Mouse (Mus musculus) right cerebral cortex, adult 18-20 months (tissue): Measurements from ENCODE around the gene Bub1b.

Experiments used
- DNase-seq: peaks from one replicate; pipeline ENCODE4 v3.0.0; 2022; ENCODE audit warnings: mixed read lengths

Gene Bub1b

GRCm38 (mm10) chr2:118667181-118667580 lies 69.2 kb downstream of the Bub1b start:
- DNase-seq: no peak

DNA sequence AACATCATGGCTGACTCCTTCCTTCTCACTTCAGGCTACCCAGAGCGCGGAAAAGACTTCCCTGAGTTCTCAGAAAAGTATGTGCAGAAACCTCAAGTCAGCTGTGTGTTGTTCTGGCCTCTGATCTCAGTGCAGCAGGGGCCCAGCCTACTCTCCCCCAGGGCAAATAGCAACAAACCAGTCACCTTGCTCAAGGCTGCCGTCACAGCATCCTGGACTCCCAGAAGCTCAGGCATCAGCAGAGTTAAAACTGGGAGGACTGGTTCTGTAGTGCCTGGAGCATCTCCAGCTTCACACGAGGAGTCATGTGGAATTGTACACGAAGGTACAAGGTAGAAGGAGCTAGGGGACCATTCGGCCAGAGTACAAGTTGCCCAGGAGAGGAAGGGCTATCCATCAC lies 71.2 kb downstream of the Bub1b start:
- no peak for DNase-seq

DNA sequence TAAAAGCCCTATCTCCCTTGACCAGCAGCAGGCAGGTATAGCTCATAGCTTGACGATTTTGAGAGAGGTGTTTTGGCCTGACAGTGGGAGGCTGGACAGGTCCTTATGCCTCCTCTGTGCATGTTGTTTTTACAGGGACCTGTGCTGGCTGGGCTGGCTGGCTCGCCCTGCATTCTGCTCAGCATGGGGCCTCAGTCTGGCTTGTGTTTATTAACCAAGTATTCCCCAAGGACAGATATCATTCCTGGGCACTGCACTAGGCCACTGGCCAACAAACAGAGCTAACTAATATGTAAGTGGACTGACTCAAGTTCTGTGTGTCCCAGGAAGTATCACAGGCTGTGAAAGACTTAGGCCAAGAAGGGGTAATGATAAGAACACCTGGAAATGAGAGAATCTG lies 71.8 kb downstream of the Bub1b start:
- DNase-seq: no peak

DNA sequence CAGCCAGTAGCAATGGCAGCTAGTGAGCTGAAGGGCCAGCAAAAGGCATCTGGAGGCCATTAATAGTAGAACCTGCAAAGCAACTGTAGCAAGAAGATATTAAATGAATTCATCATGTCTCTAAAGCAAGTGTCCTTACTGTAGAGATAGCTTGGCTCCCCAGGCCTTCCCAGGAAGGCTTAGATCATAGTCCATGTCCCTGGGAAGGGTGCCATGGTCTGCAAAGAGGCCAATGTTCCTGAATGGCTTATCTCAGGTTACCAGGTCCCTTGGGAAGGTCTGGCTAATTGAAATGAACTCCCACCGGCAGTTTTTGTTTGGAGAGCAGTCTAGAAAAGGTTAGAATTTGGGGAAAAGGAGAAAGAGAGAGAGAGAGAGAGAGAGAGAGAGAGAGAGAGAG lies 73.7 kb downstream of the Bub1b start:
- no peak for DNase-seq

- no peak for DNase-seq
Observed at GRCm38 (mm10) chr2:118673686-118674465, 75.9 kb downstream of the Bub1b start.

GRCm38 (mm10) chr2:118674500-118674899 lies 76.5 kb downstream of the Bub1b start:
- DNase-seq: no peak

GRCm38 (mm10) chr2:118676839-118677741 lies 79.1 kb downstream of the Bub1b start:
- DNase-seq: no peak

- no peak for DNase-seq
Observed at GRCm38 (mm10) chr2:118677817-118678216, 79.8 kb downstream of the Bub1b start.

GRCm38 (mm10) chr2:118679577-118679976 lies 81.6 kb downstream of the Bub1b start:
- no peak for DNase-seq

DNA sequence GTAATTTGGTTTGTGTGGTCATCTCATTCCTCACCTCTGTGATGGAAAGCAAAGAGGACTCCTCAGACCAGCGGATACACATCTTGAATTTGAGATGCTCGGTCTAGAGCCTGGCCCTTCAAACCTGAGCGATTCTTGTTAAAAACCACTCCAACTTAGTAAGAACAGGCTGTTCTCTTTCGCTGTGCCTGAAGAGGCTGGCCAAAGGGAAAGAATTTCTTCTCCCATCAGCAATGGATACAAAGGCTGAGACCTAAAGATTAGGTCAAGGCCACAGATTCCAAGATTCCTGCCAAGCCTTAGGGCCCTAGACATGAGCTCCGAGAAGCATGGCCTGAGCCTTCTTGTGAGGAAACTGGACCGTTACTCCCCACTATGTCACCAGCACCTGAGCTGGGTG lies 82.9 kb downstream of the Bub1b start:
- DNase-seq: no peak

DNA sequence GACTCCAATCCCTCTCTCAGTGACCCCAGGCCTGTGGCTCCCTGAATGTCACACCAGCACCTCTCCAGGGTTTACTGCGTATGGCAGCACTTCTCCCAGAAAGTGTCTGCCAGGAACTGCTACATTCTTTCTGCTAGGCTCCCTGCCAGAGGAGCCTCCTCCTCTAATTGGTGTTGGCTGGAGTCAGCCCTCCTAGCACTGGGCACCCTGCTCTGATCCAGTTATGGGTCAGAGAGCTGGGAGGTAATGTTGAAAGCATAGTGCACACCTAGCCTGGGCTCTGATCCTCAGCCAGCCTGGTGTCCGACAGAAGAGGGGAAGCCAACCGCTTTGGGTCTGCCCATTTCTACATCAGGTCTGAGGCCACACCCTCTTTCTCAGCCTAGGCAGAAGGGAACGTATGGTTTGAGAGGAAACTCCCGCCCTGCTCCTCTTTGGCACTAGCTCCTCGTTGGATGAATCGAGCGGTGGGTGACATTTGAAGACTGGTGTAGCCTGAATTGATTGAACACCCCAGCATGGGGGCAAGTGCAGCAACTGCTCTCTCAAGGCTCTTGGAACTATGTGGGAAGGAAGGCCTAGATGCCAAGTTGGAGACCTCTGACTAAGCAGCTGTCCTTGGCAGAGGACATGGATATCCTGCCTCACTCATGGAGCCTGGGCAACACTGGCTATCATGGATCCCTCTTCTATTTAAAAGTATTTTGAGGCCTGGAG lies 84.7 kb downstream of the Bub1b start:
- DNase-seq: no peak

- DNase-seq: no peak
Observed at GRCm38 (mm10) chr2:118685088-118685487, 87.1 kb downstream of the Bub1b start.

DNA sequence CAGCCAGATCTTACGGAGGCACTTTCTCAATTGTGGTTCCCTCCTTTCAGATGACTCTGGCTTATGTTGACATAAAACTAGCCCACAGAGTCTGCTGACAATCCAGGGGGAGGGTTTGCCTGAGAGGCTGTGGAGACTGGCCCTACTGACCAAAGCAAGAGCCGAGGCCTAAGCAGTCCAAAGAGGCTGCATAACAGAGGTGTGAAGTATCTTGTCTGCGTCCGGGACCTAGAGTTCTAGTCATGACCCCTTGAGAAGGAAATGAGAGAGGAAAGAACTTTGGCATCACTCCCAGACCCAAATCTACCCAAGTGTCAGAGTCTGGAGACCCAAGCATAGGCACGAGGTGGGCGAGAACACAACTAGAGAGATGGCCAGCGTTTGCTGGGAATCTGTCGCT lies 88.7 kb downstream of the Bub1b start:
- no peak for DNase-seq

DNA sequence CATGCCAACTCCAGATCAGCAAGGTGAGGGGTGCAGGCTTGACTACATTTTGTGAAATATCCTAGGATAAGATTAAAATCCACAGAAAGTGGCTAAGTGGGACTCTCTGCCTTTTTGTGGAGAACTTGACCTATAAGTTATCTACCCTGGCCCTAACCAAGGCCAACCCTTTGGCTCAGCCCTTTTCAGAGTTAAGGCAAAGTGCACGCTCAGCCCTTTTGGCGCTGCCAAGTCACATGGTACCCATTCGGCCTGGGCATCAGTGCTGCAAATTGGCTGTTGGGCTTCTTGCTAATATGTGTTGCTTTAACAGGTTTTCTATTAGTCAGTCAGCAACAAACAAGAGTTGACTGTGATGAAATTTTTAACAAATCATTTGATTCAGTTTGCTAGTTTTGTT lies 89.8 kb downstream of the Bub1b start:
- no peak for DNase-seq

DNA sequence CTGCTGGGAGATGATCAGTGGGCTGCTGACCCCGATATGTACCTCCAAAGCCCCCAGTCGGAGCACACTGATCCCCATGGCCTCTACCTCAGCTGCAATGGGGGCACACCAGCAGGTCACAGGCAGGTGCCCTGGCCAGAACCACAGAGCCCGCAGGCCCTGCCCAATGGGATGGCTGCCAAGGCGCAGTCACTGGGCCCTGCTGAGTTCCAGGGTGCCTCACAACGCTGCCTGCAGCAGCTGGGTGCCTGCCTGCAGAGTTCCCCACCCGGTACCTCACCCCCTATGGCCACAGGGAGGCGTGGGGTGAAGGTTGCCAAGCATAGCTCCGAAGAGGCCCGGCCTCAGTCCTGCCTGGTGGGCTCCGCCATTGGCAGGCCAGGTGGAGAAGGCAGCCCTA lies 91.9 kb downstream of the Bub1b start:
- no peak for DNase-seq
